Mouse (Mus musculus) left cerebral cortex, postnatal 10 days (tissue): ENCODE data around the gene Ptch1. TPM values are rescaled to one million over a fixed set of nuclear protein-coding genes. Genes with fewer than 3 reads are reported as not detected.

Experiments
- DNase-seq, 2 experiments: peaks; one replicate each; pipeline ENCODE4 v3.0.0; 2021 to 2022; ENCODE audit warnings: low spot score in 2 of 2, mixed read lengths in 1 of 2; ENCODE audit errors: extremely low spot score in 1 of 2
- intact Hi-C: fragments of 180-260 bp; cut with DNase I; formaldehyde crosslinking; loops from one replicate; pipeline ENCODE4 v1.15.1; 2025
- total RNA-seq, 2 experiments: library from RNA; stranded (reverse); gene quantifications; 2 replicates each; pipeline ENCODE4 v1.2.3; 2021

Ptch1 gene
- 10 to 100 TPM; 37.4 to 40.6 TPM for total RNA-seq

GRCm38 (mm10) chr13:63573256-63573835 lies at the start of gene Ptch1:
TSS of gene Ptch1 (minus strand) at chr13:63573598.
- intact Hi-C loops, result loop anchor here (5.0 kb wide), 1 partner anchor 244 kb away; the partner anchor contains the start of gene Ercc6l2

GRCm38 (mm10) chr13:63621301-63621700 lies 47.9 kb upstream of the Ptch1 start:
- DNase-seq, result no peak
- intact Hi-C loops, result no loop called here

More at GRCm38 (mm10) chr13:63573256-63573835, at the start of gene Ptch1:
- DNase-seq, result peak in 1 of 2 experiments; percentile 72

GRCm38 (mm10) chr13:63613201-63613600 lies 39.8 kb upstream of the Ptch1 start:
- no peak for DNase-seq
- intact Hi-C loops, result no loop called here

GRCm38 (mm10) chr13:63609734-63610133 lies 36.3 kb upstream of the Ptch1 start:
- intact Hi-C loops, result no loop called here
- DNase-seq, result no peak

- peak in 1 of 2 experiments; percentile 41 for DNase-seq
- intact Hi-C loops, result no loop called here
Observed at GRCm38 (mm10) chr13:63597593-63597992, 24.2 kb upstream of the Ptch1 start.

- intact Hi-C loops, result no loop called here
Observed at GRCm38 (mm10) chr13:63595869-63596268, 22.5 kb upstream of the Ptch1 start.

GRCm38 (mm10) chr13:63593469-63594050 lies 20.2 kb upstream of the Ptch1 start:
- no peak for DNase-seq
- intact Hi-C loops, result no loop called here

More at GRCm38 (mm10) chr13:63595869-63596268, 22.5 kb upstream of the Ptch1 start:
- no peak for DNase-seq

GRCm38 (mm10) chr13:63592755-63593154 lies 19.4 kb upstream of the Ptch1 start:
- intact Hi-C loops, result no loop called here

GRCm38 (mm10) chr13:63574601-63575000 lies 1.2 kb upstream of the Ptch1 start:
- intact Hi-C loops, result loop anchor here (5.0 kb wide), 1 partner anchor 243 kb away; the partner anchor contains the start of gene Ercc6l2

More at GRCm38 (mm10) chr13:63592755-63593154, 19.4 kb upstream of the Ptch1 start:
- no peak for DNase-seq

GRCm38 (mm10) chr13:63572453-63573255 lies 744 bp downstream of the Ptch1 start:
- DNase-seq, result peak in 1 of 2 experiments; percentile 71
- intact Hi-C loops, result loop anchor here (5.0 kb wide), 1 partner anchor 245 kb away; the partner anchor contains the start of gene Ercc6l2

More at GRCm38 (mm10) chr13:63574601-63575000, 1.2 kb upstream of the Ptch1 start:
- no peak for DNase-seq

- intact Hi-C loops, result loop anchor here (5.0 kb wide), 1 partner anchor 245 kb away; the partner anchor contains the start of gene Ercc6l2
Observed at GRCm38 (mm10) chr13:63572111-63572452, 1.3 kb downstream of the Ptch1 start.

GRCm38 (mm10) chr13:63570456-63570855 lies 2.9 kb downstream of the Ptch1 start:
- intact Hi-C loops, result loop anchor here (5.0 kb wide), 1 partner anchor 247 kb away; the partner anchor contains the start of gene Ercc6l2
- DNase-seq, result no peak

More at GRCm38 (mm10) chr13:63572111-63572452, 1.3 kb downstream of the Ptch1 start:
- no peak for DNase-seq

- intact Hi-C loops, result loop anchor here (5.0 kb wide), 1 partner anchor 358 kb away; no protein-coding TSS in a partner anchor
- DNase-seq, result no peak
Observed at GRCm38 (mm10) chr13:63569396-63569756, 4.0 kb downstream of the Ptch1 start.

- DNase-seq, result no peak
- intact Hi-C loops, result loop anchor here (5.0 kb wide), 1 partner anchor 358 kb away; no protein-coding TSS in a partner anchor
Observed at GRCm38 (mm10) chr13:63568741-63569395, 4.5 kb downstream of the Ptch1 start.

- intact Hi-C loops, result loop anchor here (5.0 kb wide), 1 partner anchor 359 kb away; no protein-coding TSS in a partner anchor
- no peak for DNase-seq
Observed at GRCm38 (mm10) chr13:63568306-63568705, 5.1 kb downstream of the Ptch1 start.

- intact Hi-C loops, result loop anchor here (5.0 kb wide), 1 partner anchor 360 kb away; no protein-coding TSS in a partner anchor
- peak; percentile 89 to 97 for DNase-seq
Observed at GRCm38 (mm10) chr13:63567677-63568293, 5.6 kb downstream of the Ptch1 start.

- intact Hi-C loops, result loop anchor here (5.0 kb wide), 1 partner anchor 361 kb away; no protein-coding TSS in a partner anchor
- peak; percentile 88 to 89 for DNase-seq
Observed at GRCm38 (mm10) chr13:63566018-63567015, 7.1 kb downstream of the Ptch1 start.
